Mouse (Mus musculus) cerebellum, postnatal 36 days (tissue): ENCODE measurements around the gene Tead3.

Source experiments
- DNase-seq, 2 experiments: peaks; one replicate each; pipeline ENCODE4 v3.0.0; 2021 to 2022; ENCODE audit warnings: mixed read lengths in 2 of 2

Gene Tead3

DNA sequence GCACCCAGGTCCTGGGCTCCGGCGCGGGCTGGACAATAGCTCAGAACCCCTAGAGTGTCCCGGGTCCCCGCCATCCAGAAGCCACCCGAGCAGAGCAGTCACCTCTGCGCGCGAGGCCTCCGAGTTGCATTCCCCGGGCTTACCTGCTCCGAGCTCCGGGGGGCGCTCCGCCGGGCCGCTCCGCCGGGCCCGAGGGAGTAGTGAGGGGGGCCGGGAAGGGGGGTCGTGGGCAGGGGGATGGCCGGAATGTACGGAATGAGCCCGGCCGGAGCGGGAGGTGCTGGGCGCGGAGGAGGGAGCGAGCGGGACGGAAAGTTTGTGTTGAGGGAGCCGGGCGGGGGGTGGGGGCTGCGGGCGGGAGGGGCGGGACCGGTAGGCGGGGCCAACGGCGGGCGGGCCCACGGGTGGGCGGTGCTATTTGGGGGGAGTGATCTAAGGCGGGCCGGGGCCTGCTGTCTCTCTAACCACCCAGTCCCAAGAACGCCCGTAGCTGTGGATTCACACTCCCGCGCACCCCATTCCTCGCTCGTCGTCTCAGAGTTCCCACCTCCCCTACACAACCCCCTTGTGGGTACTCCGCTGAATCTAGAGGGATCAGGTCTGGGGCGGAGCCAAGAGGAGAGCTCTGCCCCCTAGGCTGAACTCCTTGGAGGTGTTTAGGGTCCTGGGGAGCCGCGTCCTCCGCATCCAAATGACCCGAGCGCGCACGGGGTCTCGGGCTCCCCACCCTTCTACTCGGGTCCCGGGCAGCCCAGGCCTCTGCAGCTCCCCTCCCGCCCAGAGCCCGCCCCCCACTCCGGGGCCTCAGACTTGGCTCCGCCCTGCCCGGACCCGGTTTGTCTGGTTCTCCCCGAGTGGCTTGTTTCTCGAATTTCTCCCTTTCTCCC lies at the start of gene Tead3:
Tead3 (minus strand) TSS at position 352 of the 887 bp plus-strand sequence.
- no peak for DNase-seq

DNA sequence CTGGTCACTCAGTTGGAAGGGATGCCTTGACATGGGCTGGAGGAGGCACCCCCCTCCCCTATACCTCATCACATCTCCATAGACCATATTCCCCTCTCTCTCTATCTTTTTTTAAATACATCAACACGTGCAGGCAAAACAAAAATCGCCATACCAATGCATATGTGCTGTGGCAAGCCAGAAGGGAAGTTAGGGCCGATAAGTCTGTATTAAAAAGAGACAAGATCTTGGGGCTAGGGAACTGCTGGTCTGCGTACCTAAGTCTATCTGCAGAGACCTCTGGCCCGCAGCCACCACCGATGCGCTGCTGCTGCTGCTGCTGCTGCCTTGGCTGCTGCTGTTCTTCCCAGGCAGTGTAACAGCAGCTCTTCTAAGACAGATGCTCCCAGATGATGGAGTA lies 44.4 kb upstream of the Tead3 start:
- DNase-seq = no peak

DNA sequence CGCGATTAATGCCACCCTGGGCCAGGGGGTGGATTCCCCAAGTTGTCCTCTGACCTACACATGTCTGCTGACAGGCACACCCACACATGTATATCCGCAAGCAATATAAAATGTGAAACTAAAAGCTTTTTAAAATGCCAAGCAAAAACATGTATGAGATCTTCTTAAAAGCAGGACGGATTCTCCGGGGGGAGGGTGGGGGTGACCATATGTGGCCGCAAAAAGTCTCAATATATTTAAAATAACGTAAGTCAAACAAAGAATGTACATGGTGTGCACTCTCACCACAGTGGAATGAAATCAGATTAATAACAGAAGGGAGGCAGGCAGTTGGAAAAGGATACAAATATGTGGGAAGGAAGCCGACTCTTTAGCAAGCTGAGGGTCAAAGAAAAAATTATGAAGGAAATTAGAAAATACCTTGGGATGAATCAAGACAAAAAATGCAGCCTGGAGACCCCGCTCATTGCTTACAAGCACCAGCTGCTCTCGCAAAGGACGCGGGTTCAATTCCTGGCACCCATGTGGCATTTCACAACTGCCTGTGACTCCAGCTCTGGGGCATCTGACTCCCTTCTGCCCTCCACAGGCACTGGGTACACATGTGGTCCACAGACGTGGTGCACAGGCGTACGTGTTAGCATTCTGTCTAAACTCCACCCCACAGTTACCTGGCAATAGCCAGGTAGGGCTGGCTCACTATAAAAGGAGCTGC lies 43.6 kb upstream of the Tead3 start:
- no peak for DNase-seq

DNA sequence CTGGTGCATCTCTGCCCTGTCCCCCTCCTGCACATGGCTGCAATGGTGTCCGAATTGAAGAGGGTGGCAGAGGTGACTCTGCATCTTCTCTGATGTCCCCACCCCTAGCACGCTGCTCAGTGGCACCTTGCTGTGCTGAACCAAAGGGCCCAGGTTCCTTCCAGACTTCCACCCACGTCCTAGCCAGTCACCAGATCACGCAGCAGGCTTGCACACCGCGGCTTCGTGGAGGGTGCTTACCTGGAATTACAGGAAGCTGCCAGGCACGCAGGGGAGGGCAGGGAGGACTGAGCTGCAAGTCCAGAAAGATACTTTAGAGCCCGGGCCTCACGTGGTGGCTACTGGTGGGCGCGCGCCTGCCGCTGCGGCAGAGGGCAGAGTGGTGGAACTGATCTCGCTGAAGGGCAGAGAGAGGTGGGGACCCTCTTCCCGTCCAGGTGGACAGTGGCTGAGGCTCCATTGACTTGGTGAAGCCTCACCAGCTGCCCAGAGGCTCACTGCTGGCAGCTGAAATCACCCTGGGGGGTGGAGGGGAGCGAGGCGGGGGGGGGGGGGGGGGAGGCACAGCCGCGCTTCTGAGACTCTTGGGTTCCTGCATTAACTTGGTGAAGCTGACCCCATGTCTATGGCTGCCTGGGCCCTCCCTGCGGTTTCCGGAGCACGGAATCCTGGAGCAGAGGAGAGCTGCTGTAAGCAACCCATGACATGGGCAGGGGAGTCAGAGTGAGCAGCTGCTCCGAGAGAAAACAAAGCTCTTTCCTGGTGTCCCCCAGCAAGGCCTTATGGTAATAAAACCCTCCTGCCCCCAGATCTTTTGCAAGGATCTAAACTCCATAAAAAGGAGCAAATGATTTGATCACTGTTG lies 41.2 kb upstream of the Tead3 start:
- DNase-seq = no peak

DNA sequence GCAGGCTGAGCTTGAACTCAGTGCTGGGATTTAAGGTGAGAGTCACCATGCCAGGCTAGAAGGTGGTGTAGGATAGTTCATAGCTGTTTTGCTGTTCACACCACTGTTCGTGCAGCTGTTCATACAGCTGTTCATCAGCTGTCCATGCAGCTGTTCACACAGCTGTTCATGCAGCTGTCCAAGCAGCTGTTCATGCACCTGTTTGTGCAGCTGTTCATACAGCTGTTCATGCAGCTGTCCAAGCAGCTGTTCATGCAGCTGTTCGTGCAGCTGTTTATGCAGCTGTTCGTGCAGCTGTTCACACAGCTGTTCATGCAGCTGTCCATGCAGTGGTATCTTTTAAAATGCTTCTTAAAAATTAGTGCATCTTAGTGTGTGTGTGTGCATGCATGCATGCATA lies 37.9 kb upstream of the Tead3 start:
- DNase-seq = no peak

DNA sequence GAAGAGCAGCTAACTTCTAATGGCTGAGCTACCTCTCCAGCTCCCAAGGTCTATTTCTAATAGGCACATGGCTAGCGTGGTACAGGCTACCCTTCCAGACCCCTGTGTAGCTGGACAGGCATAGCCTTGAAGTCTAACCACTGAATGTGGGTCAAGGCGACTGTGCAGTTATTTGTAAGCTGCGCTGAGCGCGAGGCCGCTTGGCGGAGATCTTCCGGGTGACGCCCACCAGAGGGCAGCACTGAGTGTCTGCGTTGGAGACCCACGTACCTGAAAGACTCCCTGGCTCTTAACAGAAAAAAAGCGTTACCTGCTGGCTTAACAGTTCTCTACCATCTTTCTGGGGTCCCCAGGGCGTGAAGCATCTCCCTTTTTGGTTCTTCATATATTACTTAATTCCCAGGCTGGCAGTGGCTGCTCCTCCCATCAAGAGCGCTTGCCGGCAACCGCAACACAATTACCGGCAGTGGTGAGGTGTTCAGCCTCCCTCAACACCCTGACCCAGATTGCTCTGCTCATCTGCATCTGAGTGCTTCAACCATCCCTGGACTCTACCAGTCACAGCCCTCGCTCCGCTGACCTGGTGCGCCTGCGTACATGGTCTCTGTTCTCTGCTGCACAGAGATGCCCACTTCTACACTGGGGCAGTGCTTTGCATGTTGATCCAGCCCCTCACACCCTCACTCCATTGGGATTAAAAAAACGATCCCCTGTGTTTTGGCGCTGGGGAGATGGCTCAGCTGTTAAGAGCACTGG lies 35.7 kb upstream of the Tead3 start:
- peak; percentile 87 to 88 for DNase-seq

DNA sequence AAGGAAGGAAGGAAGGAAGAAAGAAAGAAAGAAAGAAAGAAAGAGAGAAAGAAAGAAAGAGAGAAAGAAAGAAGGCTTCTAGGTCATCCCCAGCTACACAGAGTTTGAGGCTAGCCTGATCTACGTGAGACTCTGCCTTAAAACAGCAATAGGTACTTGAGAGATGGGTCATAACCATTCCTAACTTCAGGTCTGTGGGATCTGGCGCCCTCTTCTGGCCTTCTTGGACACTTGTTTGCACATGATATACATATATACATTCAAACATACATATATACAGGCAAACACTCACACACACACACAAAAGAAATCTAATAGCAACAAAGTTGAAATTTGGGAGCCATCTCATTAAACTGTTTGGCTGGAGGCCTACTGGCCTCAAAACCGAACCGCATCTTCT lies 33.7 kb upstream of the Tead3 start:
- no peak for DNase-seq

DNA sequence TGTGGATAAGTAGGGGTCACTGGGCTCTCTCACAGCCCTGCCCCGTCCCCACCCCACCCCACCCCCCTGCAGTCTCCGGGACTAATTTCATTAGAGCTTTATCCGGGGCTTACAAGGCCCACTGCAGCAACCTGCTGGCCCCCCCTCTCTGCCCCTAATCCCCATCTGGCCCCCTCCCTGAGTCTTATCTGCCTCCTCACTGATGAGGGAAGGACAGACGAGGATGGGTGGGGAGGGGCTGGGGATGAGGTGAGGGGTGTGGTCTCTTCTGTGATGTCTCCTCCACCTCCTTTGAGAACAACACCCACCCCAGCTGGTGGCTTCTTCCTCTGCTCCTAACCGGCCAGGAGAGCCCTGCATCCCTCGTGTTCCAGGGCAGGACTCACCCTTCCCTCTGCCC lies 29.6 kb upstream of the Tead3 start:
- no peak for DNase-seq

DNA sequence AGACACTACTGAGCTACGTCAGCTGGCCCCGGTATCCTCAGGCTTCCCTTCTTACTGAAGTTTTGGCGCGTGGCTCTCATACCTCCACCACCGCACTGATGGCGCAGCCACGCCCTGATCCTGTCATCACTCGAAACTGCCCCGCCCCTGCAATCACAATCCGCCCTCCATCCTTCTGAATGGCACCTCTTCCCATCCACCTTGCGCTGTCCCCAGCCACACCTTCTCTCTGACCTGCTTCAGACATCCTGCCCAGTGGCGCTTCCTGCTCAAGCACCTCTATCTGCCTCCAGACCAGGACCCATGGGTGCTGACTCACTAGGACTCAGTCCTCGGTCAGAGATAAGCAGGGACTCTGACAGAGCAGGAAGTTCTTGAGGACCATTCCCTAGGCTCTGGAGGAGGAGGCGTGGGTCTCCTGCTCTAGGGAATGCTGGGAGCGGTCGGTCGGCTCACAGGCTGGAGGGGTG lies 25.0 kb upstream of the Tead3 start:
- DNase-seq = no peak

DNA sequence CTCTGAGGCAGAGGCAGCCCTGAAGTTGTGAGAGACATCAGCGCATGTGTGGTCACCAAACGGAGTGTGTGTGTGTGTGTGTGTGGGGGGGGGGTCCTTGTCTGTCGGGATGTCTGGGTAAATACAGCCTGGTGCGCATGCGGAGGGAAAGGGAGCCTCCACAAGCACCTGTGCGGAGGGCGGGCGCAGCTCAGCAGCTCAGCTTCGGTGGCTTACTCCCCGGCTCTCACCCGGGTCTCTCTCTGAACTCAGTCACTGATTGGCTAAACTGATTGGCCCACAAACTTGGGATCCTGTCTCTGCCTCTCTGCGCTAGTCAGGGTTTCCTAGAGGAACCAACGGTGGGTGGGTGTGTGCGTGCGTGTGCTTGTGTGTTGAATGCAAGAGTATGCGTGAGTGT lies 23.9 kb upstream of the Tead3 start:
- DNase-seq = no peak

DNA sequence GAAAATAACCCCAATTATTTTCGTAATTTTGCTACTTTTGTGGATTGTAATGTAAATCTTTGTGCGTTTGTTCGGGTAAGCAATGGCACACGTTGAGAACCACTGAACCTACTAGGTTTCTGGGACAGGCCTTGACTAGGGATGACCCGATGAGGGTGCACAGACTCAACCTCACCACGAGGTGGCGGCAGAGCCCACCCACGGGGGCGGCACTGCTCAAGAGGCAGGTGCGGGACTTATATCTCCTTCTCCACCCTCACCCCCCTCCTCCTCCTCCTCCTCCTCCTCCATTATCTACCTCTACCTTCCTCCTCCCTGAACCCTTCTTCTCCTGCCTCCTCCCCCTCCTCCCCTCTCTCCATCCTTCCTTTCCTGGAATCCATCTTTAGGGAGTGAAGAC lies 23.2 kb upstream of the Tead3 start:
- DNase-seq = peak in 1 of 2 experiments; percentile 10

DNA sequence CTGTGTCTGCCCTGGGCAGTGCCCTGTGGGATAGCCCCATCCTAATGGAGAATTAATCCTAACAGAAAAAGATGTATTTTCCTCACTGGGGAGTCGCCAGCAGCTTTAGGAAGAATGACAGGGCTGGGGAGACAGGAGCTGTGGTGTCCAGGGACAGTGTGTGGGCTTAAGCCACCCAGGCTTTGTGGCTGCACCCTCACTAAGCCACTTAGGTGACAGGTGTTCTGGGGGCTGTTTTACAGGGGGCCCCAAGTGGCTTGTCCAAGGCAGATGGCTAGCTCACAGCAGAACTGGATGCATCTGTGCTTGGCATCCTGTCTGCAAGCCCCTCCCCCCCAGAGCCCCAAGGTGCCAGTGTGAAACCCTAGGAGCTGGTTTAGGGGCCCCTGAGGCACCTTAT lies 21.3 kb upstream of the Tead3 start:
- DNase-seq = no peak

DNA sequence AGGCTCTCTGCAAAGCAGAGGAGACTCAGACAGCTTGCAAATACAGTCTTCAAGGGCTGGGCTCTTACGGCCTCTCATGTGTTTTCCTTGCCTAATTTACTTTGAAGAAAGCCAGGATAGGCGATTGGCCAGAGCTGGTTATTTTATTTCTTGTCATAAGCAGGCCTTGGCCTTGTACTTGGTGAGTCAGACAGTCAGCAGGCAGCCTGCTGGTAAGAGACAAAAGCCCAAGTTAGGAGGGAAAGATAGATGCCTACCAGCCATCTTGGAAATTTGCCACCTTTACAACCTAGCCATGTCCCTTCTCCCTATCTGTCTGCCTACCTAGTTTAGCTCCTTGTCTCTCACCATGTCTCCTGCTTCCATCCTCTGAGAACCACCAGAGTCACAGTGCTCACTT lies 20.7 kb upstream of the Tead3 start:
- no peak for DNase-seq

DNA sequence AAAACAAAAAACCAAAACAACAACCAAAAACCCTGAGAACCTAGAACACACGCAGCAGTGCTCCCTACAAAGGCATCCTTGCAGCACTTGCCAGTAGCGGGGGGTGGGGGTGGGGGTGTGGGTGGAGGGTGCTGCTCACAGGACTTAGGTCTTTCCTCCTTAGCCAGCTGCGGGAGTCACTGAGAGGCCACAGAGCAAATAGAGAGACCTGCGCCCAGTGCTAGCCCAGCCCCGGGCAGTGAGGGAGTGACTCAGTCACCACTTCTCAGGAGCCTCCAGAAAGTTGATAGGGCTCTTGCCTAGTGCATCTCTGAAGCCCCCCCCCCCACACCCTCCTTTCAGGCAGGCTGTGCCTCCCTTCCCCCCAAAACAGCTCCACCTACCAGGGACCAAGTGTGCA lies 18.4 kb upstream of the Tead3 start:
- no peak for DNase-seq

DNA sequence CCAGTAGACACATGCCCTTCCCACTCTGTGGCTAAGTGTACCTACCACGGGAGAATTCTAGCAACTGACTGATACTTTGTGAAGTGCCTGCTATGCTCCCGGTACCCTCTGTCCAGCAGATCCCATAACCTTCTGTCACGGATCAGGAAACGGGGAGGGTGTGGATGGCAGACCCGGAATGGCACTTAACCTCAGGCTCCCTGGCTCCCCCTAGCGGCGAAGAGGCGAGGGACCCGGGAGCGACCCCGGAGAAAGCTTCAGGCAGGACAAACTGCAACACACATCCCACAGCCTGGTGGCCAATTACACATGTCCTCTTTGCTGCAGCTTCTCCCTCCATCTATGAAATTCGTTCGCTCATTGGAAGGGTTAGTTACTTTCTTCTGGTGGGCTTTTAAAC lies 17.8 kb upstream of the Tead3 start:
- peak; percentile 60 to 61 for DNase-seq

DNA sequence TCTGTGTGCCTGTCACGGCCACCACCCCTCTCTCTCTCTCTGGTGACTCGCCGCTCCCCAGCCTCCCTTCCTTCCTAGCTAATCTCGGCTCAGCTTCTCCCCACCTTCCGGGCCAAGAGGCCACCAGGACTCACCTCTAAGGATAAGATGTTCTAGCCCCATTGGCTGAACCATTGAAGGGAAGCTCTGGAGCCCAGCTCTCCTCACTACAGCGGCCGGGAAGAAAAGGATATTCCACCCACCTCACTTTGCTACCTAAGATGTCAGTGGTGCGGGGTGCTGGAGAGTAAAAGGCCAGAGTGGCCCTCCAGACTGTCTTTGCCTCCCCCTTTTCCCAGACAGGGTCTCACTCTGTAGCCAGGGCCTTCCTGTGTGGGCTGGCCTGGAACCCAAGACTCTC lies 14.5 kb upstream of the Tead3 start, which contains the start of gene Tulp1:
Tulp1 (minus strand) TSS at position 101 of the 400 bp plus-strand sequence.
- DNase-seq = no peak

DNA sequence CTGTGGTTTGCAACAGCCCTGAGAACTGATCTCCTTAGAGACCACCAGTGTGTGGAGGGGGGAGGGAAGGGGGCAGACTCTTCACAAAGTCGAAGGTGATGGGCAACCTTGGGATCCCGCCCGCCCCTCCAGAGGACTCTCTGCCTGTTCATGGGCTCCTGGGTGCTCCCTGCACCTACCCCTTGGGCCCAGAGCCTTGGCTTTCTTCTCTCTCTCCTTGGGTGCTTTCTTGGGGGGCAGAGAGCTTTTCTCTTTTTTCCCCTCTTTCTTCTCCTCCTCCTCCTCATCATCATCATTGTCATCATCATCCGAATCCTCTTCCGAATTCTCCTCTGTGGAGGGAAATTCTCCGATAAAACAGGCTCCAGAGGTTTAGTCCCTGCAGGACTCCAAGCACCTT lies 12.9 kb upstream of the Tead3 start:
- DNase-seq = no peak

DNA sequence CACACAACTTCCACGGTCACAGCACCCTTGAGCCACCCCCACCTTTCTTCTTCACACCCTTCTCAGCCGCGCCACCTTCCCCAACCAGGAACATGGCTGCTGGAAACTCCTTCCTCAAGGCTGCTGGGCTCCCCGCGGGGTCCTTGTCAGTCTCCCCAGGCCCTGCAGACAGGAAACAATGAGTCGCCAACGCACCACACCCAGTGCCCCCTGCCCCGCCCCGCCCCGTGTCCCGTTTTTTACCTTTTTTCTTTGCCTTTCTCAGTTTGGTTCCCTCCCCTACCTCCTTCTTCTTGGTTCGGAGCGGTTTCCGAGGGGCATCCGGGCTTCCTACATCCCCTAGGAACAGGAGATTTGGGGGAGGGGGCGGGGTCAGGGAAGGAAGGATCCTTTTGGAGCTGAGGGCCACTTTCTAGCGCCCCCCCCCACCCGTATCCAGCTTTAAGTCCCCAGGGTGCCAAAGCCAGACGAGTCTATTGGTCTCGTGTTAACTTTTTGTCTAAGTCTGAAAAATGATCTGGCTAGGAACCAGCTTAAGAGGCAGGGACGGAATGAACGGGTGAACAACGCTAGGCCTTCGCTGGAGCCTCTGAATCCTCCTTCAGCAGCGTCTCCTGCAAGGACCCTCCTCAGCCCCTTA lies 12.2 kb upstream of the Tead3 start:
- no peak for DNase-seq

DNA sequence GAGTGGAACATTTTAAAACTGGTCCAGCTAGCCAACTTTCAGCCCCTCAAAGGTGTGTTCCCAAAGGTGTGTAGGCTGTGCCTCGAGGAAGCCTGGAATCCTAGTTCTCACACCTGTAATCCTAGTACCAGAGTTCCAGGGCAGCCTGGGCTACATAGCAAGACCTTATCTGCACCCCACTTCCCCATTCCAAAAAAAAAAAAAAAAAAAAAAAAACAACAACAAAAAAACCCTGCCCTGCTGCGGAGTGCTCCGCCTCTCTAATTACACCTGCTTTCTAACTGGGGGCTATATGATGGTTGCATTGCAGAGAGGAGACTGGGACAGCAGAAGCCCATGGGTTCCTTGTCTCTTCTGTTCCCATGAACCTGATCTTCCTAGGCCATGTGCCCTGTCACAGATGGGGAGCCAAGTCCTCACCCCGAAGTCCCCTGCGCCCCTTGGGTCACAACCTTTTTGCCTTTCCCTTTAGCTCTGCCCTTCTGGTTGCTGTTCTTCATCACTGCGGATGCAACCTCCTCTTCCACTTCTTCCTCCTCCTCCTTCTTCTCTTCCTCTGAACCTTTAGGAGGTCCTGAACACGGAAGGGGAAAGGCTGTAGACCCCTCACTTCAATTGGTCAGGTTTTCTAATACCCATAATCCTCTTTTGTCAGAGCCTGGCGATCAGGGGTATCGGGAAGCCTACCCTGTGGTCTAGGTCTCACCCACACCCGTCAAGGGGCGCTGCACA lies 11.5 kb upstream of the Tead3 start:
- DNase-seq = no peak

DNA sequence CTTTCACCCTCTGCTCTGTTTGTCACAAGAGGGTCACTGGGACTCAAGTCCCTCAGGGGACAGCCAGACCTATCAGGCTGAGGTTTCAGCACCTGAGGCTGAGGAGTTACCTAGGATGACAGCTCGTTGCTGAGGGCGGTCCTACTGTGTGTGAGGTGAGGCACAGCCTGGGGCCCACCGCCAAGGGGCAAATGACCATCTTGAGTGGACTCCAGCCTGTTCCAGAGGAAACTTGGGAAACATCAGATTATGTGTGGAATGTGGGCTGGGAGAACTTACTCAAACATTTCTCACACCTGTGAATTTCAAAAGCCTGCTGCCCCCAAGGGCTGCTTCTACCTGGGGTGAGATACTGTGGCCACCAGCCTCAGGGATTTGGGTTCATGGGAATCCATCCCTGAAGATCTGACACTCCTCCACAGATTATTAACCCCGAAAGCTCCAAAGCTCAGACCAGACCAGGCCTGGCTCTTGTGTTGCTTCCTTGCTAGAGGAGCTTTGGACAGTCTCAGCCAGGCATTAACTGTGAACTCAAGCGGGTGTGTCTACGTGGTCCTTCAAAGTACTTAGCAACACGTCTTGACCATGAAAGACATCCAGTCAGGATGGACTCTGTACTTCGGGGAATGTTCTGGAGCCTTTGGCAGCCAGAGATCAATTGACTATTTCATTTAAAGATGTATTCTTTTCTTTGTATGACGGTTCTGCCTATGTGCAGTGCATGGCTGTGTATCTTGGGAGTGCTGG lies 10.1 kb upstream of the Tead3 start:
- DNase-seq = no peak
